Mouse (Mus musculus) brown adipose tissue, adult 24 weeks (tissue): ENCODE results near the gene Flad1. TPM values are rescaled to one million over a fixed set of nuclear protein-coding genes. Genes with fewer than 3 reads are reported as not detected.

ENCODE experiments used
- H3K27ac ChIP-seq: fragments of 200-500 bp; replicated peaks from 2 replicates; pipeline ENCODE4 v1.5.1; 2012; ENCODE audit warnings: low read depth, mild to moderate bottlenecking, low read length
- H3K4me1 ChIP-seq: fragments of 200-500 bp; 2 replicates; pipeline ENCODE4 v1.6.1; 2012; ENCODE audit warnings: low read length, mixed read lengths; ENCODE audit not compliant: control insufficient read depth, insufficient read depth, insufficient read length
- H3K4me3 ChIP-seq: fragments of 200-500 bp; 2 replicates; pipeline ENCODE4 v1.5.1; 2012; ENCODE audit warnings: low read depth, mild to moderate bottlenecking, low read length, moderate library complexity; ENCODE audit not compliant: insufficient read depth
- polyA plus RNA-seq: library from polyadenylated mRNA; stranded (reverse); fragments of >200 nt; gene quantifications from 2 replicates; pipeline ENCODE4 v1.2.4, GENCODE M21; 2012; ENCODE audit not compliant: missing spikeins, insufficient read depth, insufficient read length

Flad1 gene
- polyA plus RNA-seq, 1 experiment, result 33.4 TPM

DNA sequence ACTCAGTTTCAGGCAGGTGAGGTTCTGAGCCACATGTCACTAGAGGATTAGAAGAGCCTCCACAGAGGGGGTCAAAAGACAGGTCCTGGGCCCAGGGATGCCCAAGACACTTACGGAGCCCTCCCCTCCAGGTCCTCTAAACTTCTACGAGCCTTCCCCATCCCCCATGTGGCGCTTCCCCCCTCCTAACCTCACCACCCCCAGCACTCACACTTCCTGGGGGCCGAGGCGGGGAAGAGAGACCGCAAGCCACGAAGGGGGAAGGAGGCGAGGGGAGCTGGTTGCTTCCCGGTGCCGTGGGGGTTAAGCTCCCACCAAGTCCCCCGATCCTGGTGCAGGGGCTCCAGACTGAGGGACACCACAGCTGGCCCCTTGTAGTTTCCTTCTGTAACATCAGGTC, 26.2 kb downstream of the Flad1 start:
- Histone ChIP-seq H3K4me1 (peaks cover 25% of the 10 kb centered on the region), H3K27ac (peak overlapping the region; percentile 91; the same call in 1 of the 2 replicates), H3K4me3 (no peak overlapping the region)

DNA sequence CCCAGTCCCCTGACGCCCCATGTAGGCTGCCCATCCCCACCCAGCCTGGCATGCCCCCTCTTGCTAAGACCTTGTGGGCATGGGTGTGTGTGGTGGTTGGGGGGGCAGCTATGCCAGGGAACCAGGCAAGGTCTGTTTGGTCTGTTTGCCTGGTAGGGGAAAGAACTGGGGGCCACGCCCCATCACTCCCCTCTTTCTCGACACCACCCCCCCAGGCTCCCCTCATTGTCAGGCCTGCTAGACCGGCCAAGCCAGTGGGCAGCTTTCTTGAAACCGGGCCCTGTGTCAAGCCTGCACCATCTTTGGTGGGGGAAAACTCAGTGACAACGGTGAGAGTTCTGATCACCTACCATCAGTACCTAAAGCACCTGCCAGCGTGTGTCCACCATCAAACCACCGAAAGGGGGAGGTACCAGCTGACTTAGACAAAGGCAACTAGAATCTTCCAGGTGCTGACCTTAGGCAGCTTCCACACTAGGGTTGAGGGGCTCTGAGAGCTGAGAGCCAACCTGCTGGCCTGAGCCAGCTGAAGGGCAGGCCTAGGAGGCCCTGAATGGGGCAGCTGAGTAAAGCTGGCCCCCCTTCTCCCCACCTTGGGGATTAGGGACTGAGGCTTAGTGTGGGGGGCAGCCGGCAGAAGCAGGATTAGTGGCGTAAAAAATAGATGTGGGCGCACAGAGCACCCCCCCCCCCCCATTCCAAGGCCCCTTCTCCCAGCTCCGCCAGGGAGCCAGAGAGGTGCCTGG, 27.2 kb downstream of the Flad1 start:
- H3K27ac ChIP-seq, result 0 out of 2 replicates have a peak overlapping the region, but pooled peaks have one; percentile 8
- no peak overlapping the region for H3K4me3 ChIP-seq
- peaks cover 24% of the 10 kb centered on the region for H3K4me1 ChIP-seq

DNA sequence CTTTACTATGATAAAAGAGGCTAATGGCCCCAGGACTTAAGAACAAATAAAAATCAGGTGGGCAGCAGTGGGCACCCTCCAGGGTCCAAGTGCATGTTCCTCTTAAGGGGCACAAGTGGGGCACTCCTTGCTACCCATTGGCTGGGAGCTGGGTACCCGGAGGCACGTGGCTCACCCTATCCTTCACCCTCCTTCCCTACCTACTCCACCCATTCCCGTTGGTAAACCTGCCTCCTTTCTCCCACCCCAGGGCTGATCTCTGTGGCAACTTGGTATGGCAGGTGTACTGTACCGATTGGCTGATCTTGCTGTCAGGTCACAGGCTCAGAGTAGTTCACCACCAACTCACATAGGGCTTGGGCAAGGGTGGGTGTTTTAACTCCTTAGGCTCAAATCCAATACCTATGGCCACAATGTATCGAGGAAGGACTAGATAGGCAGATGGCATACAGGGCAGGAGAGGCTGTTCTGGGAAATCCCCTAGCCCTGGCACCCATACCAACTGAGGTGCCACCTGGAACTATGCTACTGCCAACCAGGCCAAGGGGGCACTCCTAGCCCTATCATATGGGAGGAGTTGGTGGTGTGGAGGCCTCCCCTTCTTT, 27.9 kb downstream of the Flad1 start:
- H3K4me1 ChIP-seq, result peaks cover 20% of the 10 kb centered on the region
- peak overlapping the region; percentile 72 for H3K27ac ChIP-seq
- H3K4me3 ChIP-seq, result no peak overlapping the region

DNA sequence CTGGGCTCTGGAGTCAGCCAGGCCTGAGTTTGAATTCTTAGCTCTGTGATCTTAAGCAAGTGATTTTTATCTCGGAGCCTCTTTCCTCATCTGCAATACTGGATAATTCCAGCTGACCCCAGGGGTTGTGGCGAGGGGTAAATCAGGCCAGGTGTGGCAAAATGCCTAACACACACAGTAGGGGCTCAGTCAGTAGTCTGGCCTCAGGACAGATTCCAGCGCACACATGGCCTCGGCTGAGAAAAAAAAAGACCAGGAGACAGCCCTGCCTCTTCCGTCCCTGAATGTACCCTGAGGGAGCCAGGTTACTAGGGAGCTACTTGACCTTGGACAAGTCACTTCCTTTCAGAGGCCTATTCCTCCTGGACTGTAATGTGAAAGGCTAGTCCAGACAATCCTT, 28.7 kb downstream of the Flad1 start:
- H3K4me1 ChIP-seq, result peaks cover 17% of the 10 kb centered on the region
- H3K27ac ChIP-seq, result peak overlapping the region; percentile 72
- H3K4me3 ChIP-seq, result no peak overlapping the region

DNA sequence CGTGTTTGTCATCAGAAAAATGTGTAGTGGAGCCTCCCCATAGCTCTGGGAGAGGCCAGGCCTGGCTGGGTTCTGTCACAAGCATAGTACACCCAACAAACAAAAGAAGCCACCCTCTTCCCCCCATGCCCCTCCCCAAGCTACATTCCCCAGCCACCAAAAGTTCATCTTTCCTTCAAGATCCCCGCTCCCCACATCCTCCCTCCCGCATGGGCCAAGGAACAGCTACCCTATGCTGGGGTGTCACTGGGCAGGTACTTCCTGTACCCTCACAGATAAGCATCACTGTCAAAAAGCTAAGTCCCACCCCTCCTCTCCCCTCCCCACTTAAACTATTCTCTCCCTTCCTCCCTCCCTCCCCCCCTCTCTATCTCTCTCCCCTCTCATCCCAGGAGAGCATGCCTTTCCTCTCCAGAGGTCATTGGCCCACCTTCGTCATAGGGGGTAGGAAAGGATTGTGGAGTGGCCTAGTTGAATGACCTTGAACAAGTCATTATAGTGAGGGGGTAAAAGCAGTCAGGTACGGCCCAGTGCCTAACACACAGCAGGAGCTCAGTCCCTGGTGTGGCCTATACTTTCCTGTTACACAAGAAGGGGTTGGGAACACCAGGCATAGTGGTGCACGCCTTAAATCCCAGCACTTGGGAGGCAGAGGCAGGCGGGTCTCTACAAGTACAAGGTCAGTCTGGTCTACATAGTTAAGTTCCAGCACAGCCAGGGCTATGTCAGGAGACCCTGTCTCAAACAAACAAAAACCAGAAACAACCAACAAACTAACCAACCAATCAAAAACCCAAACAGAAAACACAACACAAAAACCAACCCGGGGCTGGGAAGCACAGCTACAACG, 29.4 kb downstream of the Flad1 start:
- H3K4me1 ChIP-seq, result peaks cover 17% of the 10 kb centered on the region
- peak overlapping the region; percentile 72 for H3K27ac ChIP-seq
- H3K4me3 ChIP-seq, result no peak overlapping the region

DNA sequence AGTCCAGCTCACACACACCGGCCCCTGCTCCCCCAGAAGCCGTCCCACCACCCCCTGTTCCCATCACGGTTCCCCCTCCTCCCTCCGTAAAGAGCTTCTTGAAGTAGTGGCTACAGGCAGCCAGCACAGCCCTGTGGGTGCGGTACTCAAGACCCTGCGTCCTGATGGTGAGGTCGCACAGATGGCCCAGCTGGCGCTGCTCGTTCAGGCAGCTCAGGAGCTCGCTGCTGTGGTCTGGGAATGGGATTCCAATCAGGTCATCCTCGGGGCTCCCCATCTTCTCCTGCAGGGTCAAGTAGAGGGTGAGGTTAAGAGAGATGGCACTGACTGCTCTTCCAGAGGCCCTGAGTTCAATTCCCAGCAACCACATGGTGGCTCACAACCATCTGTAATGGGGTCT, 30.4 kb downstream of the Flad1 start:
- Histone ChIP-seq H3K27ac (no peak overlapping the region), H3K4me3 (no peak overlapping the region), H3K4me1 (peaks cover 17% of the 10 kb centered on the region)

DNA sequence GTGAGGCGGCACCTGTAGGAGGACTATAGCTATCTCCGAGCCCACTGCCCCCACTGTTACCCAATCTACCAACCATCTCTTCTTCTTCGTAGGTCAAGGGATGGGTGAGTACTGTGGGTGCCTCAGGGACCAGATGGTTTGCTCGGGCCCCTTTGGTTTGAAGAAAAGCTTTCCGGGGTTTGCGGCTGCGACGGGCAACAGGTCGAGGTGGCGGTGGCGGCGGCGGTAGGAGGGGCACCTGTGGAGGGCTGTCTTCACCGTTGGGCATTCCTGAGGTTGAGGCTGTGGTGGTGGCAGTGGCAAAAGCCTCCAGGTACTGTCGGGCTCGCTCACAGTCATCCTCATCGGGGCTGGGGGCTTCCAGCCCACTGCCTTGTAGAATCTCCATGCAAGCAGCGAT, 31.0 kb downstream of the Flad1 start:
- Histone ChIP-seq H3K4me1 (peaks cover 17% of the 10 kb centered on the region), H3K27ac (no peak overlapping the region), H3K4me3 (no peak overlapping the region)

DNA sequence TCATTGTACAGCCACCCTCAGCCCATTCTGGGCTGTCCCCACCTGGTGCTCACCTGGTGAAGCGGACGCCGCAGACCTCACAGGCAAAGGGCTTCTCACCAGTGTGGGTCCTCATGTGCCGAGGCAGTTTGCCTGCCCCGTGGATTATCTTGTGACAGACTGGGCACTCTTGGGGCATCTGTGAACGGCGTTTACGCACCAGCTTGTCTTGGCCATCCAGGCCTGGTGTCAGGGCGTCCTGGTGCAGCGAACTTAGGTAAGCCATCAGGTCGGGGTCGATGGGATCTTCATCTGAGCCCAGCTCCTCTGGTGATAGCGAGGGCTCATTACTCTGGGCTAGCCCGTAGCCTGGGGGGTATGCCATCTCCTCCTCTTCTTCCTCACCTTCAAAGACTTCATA, 31.4 kb downstream of the Flad1 start:
- no peak overlapping the region for H3K4me3 ChIP-seq

DNA sequence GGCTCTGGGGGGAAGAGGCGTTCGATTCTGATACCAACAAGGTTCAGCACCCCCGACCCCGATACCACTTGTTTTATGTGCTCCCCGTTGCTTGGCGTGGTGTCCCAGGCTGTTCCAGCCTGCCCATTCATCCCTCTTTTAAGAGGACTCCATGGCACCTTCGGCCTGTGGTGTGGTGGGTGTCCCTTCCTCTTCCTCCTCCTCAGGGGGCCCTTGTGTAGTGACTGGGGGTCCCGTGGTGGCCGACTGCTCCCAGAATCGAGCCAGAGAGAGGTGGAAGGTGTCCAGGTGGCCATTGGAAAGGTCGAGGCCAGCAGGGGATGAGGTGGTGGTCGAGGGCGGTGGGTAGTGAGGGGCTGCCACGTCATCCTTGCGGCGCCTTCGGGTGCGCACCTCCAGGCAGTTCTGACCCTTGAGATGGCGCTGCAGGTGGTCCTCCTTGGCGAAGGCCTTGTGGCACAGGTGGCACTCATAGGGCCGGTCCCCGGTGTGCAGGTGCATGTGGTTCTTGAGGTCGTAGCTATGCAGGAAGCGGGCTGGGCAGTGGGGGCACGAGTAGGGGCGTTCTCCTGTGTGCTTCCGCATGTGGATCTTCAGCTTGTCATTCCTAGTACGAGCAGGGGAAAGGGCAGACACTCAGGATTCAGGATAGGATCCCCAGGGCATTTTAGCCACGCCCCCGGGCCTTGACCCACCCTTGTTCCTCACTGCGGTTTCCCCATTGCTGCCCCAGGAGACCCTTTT, 32.1 kb downstream of the Flad1 start:
- H3K27ac ChIP-seq, result peak overlapping the region; percentile 80
- peaks cover 16% of the 10 kb centered on the region for H3K4me1 ChIP-seq
- peak overlapping the region; percentile 62; the same call in 1 of the 2 replicates for H3K4me3 ChIP-seq

More for the DNA sequence above, 31.4 kb downstream of the Flad1 start:
- Histone ChIP-seq H3K4me1 (peaks cover 17% of the 10 kb centered on the region), H3K27ac (peak overlapping the region; percentile 48; the same call in 1 of the 2 replicates)

DNA sequence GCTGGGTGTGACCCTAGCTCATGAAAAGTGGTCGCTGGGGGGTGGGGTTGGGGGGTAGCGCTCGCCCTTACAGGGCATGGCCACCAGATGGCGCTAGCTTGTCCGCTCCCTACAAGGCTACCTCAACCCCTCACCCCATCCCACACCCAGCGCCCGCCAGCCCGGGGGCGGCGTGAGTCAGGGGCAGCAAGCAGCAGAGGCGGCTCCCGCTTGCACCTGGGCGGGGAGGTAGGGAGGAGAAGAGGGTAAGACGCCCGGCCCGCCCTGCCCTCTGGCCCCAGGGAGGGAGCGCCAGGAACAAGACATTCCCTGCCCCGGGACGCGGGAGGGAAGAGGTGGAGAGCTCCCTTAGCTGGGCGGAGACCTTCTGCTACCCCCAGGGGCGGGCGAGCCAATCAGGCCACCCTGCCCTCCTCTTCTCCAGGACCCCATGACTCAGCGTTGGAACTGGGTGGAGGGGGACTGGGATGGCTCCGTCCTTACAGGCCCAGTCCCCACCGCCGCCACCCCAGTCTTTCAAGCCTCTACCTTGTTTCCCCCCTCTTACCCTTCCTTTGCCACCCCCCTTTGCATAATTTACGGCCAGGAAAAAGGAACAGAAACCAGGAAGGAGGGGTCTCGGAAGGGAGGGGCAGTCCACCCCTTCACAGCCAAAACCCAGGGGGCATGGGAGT, 33.1 kb downstream of the Flad1 start:
- H3K4me3 ChIP-seq, result peak overlapping the region; percentile 62
- H3K4me1 ChIP-seq, result peaks cover 9% of the 10 kb centered on the region
- peak overlapping the region; percentile 80 for H3K27ac ChIP-seq

DNA sequence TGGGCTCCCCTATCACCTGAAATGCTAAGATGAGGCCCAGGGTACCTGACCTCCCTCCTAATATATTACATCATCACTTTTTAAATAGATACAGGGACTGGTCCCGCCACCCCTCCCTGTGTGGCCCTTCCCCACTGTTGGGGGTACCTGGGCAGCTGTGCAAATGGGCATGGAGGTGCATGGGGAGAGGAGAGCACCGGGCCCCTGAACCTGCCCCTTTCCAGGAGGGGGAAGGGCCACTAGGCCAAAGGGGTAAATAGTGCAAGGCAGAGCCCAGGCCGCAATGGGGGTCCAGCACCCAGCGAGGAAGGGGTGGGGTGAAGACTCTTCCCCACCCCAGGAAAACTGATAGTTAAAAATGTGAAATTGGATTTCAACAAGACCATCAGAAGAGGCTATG, 33.8 kb downstream of the Flad1 start:
- peak overlapping the region; percentile 80 for H3K27ac ChIP-seq
- H3K4me3 ChIP-seq, result peak overlapping the region; percentile 62; the same call in 1 of the 2 replicates
- peaks cover 6% of the 10 kb centered on the region for H3K4me1 ChIP-seq

DNA sequence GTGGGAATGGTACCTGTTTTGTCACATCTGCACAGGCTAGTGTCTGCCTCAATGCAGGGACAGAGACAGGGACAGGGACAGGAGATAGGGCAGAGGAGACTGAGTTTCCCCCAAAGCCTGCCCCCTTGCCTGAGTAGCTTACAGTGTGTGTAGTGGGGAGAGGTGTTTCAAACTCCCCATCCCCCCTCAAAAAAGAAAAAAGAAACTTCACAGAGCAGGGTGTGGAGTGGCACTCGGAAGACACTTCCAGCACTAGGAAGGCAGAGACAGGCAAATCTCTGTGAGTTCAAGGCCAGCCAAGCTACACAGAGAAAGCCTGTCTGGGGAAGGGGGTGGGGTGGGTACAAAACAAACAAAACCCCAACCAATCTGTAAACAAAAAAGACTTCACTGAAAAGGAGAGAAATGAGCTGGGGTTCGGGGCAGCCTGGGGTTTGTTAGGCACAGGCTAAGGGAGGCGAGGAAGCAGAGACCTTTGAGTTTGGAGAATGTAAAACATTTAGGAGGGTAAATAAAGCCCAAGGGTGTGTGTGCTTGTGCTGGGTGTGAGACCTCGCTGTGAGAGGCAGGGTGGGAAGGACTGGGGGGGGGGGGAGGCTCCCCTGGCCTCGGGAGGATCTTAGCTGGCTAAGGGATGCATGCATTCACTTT, 38.0 kb downstream of the Flad1 start:
- no peaks in the 10 kb centered on the region for H3K4me1 ChIP-seq
- H3K27ac ChIP-seq, result no peak overlapping the region
- no peak overlapping the region for H3K4me3 ChIP-seq

DNA sequence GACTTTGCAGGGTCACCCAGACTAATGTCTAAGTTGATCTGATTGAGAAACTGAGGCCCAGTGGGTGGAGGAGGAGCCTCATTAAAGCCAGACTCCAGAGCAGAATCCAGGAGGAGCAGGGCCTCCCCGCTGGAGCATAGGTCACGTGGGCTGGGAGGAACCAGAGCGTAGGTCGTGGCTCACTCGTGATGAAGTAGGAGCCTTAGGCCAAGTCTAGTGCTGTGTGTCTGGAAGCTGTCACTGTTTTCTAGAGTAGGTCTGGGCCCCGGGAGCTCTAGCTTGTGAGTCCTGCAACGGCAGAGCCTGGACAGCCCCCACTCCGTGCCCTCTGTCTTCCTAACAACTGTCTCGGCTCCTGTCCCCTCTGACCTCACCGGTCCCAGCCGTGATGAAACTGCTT, 44.3 kb downstream of the Flad1 start:
- peaks cover 9% of the 10 kb centered on the region for H3K4me1 ChIP-seq
- peak overlapping the region; percentile 15; the same call in 1 of the 2 replicates for H3K4me3 ChIP-seq
- peak overlapping the region; percentile 86 for H3K27ac ChIP-seq
